Mouse (Mus musculus): ENCODE measurements around the gene Pik3r5. TPM values are rescaled to one million over a fixed set of nuclear protein-coding genes. Genes with fewer than 3 reads are reported as not detected.

Gene Pik3r5
- total and polyA plus RNA-seq, 3 experiments: 3.2 to 5.7 TPM; not detected in 1

GRCm38 (mm10) chr11:68468886-68469285 lies 37.0 kb downstream of the Pik3r5 start:
- Histone ChIP-seq H3K9ac (ENCODE audit: control insufficient read depth, low read depth, low read length, poor library complexity, severe bottlenecking) (no peak overlapping the region), H3K27me3 (ENCODE audit: control insufficient read depth in 1 of 2, insufficient read depth in 2 of 2, low read length in 2 of 2) (no peaks in the 10 kb centered on the region), H3K4me3 (ENCODE audit: control insufficient read depth in 1 of 2, insufficient read depth in 1 of 2, low read depth in 2 of 2, low read length in 2 of 2) (no peak overlapping the region), H3K4me1 (ENCODE audit: control insufficient read depth in 1 of 2, insufficient read depth in 2 of 2, low read length in 2 of 2) (no peaks in the 10 kb centered on the region), H3K9me3 (replicated peaks; ENCODE audit: insufficient read depth, low read length) (no peaks in the 10 kb centered on the region), H3K27ac (ENCODE audit: control insufficient read depth, low read depth, low read length) (no peak overlapping the region), H3K79me2 (ENCODE audit: control insufficient read depth, insufficient read depth, low read length, poor library complexity) (no peaks in the 10 kb centered on the region), H3K36me3 (ENCODE audit: control insufficient read depth in 1 of 2, insufficient read depth in 2 of 2, low read length in 2 of 2) (no peaks in the 10 kb centered on the region)
- TF ChIP-seq GATA1 (IDR thresholded peaks at IDR 0.05; ENCODE audit: low read depth, low read length) (no peak), TAL1 (IDR thresholded peaks at IDR 0.05; ENCODE audit: low read length) (no peak), CHD1 (IDR thresholded peaks at IDR 0.05; ENCODE audit: low read depth, low read length) (no peak), ELF1 (IDR thresholded peaks at IDR 0.05; ENCODE audit: low read depth, low read length) (no peak), NELFE (IDR thresholded peaks at IDR 0.05; ENCODE audit: low read depth, low read length) (no peak)
- DNase-seq (ENCODE audit: low read depth, low spot score): no peak

GRCm38 (mm10) chr11:68472162-68472849 lies 40.4 kb downstream of the Pik3r5 start:
- Histone ChIP-seq H3K4me1 (ENCODE audit: control insufficient read depth in 1 of 2, insufficient read depth in 2 of 2, low read length in 2 of 2) (no peaks in the 10 kb centered on the region), H3K9ac (ENCODE audit: control insufficient read depth, low read depth, low read length, poor library complexity, severe bottlenecking) (no peak overlapping the region), H3K9me3 (replicated peaks; ENCODE audit: insufficient read depth, low read length) (no peaks in the 10 kb centered on the region), H3K36me3 (ENCODE audit: control insufficient read depth in 1 of 2, insufficient read depth in 2 of 2, low read length in 2 of 2) (no peaks in the 10 kb centered on the region), H3K79me2 (ENCODE audit: control insufficient read depth, insufficient read depth, low read length, poor library complexity) (no peaks in the 10 kb centered on the region), H3K27ac (ENCODE audit: control insufficient read depth, low read depth, low read length) (no peak overlapping the region), H3K27me3 (ENCODE audit: control insufficient read depth in 1 of 2, insufficient read depth in 2 of 2, low read length in 2 of 2) (no peaks in the 10 kb centered on the region), H3K4me3 (ENCODE audit: control insufficient read depth in 1 of 2, insufficient read depth in 1 of 2, low read depth in 2 of 2, low read length in 2 of 2) (no peak overlapping the region)
- DNase-seq (ENCODE audit: low read depth, low spot score): no peak
- TF ChIP-seq MAFK (IDR thresholded peaks at IDR 0.05; ENCODE audit: borderline replicate concordance, low read depth, low read length) (no peak), POLR2AphosphoS5 (IDR thresholded peaks at IDR 0.05; ENCODE audit: borderline replicate concordance, low read depth, low read length) (no peak), MAX (IDR thresholded peaks at IDR 0.05; ENCODE audit: low read length) (no peak), ZKSCAN1 (IDR thresholded peaks at IDR 0.05; ENCODE audit: low read depth, low read length) (peak; percentile 81)

GRCm38 (mm10) chr11:68474600-68474999 lies 42.7 kb downstream of the Pik3r5 start:
- H3K4me1 ChIP-seq (ENCODE audit: control insufficient read depth in 1 of 2, insufficient read depth in 2 of 2, low read length in 2 of 2): no peaks in the 10 kb centered on the region

More at GRCm38 (mm10) chr11:68474600-68474999, 42.7 kb downstream of the Pik3r5 start:
- H3K9me3 ChIP-seq (replicated peaks; ENCODE audit: insufficient read depth, low read length): no peaks in the 10 kb centered on the region
- no peak overlapping the region for H3K9ac ChIP-seq (ENCODE audit: control insufficient read depth, low read depth, low read length, poor library complexity, severe bottlenecking)
- H3K79me2 ChIP-seq (ENCODE audit: control insufficient read depth, insufficient read depth, low read length, poor library complexity): no peaks in the 10 kb centered on the region
- no peak overlapping the region for H3K4me3 ChIP-seq (ENCODE audit: control insufficient read depth in 1 of 2, insufficient read depth in 1 of 2, low read depth in 2 of 2, low read length in 2 of 2)
- H3K36me3 ChIP-seq (ENCODE audit: control insufficient read depth in 1 of 2, insufficient read depth in 2 of 2, low read length in 2 of 2): no peaks in the 10 kb centered on the region
- TF ChIP-seq BHLHE40 (IDR thresholded peaks at IDR 0.05; ENCODE audit: borderline replicate concordance, low read depth, low read length): no peak
- TF ChIP-seq CHD2 (IDR thresholded peaks at IDR 0.05; ENCODE audit: low read length): no peak
- TF ChIP-seq MXI1 (IDR thresholded peaks at IDR 0.05; ENCODE audit: low read depth, low read length): no peak
- no peak for TF ChIP-seq RAD21 (IDR thresholded peaks at IDR 0.05; ENCODE audit: low read depth, low read length)
- no peak for TF ChIP-seq ZMIZ1 (IDR thresholded peaks at IDR 0.05; ENCODE audit: low read depth, low read length)
- TF ChIP-seq MYC (IDR thresholded peaks at IDR 0.05; ENCODE audit: low read depth, low read length): no peak
- TF ChIP-seq HCFC1 (IDR thresholded peaks at IDR 0.05; ENCODE audit: low read depth, low read length): no peak
- TF ChIP-seq GATA1 (IDR thresholded peaks at IDR 0.05; ENCODE audit: low read depth, low read length): no peak
- no peak for TF ChIP-seq POLR2A (IDR thresholded peaks at IDR 0.05; ENCODE audit: control insufficient read depth in 1 of 2, insufficient read depth in 1 of 2, low read depth in 1 of 2, low read length in 2 of 2, poor library complexity in 1 of 2)
- no peak for TF ChIP-seq MAZ (IDR thresholded peaks at IDR 0.05; ENCODE audit: low read depth, low read length)
- TF ChIP-seq MEF2A (IDR thresholded peaks at IDR 0.05; ENCODE audit: extremely low read depth, insufficient replicate concordance, low read depth, low read length, poor library complexity, severe bottlenecking): no peak
- no peak for TF ChIP-seq KAT2A (conservative IDR thresholded peaks at IDR 0.05; ENCODE audit: low read depth, low read length)
- no peak for TF ChIP-seq USF1 (IDR thresholded peaks at IDR 0.05; ENCODE audit: low read depth, low read length)
- TF ChIP-seq NRF1 (IDR thresholded peaks at IDR 0.05; ENCODE audit: insufficient read depth, low read depth, low read length, poor library complexity, severe bottlenecking): no peak
- TF ChIP-seq RCOR1 (IDR thresholded peaks at IDR 0.05; ENCODE audit: low read depth, low read length): no peak
- H3K27ac ChIP-seq (ENCODE audit: control insufficient read depth, low read depth, low read length): no peak overlapping the region
- DNase-seq (ENCODE audit: low read depth, low spot score): no peak
- no peaks in the 10 kb centered on the region for H3K27me3 ChIP-seq (ENCODE audit: control insufficient read depth in 1 of 2, insufficient read depth in 2 of 2, low read length in 2 of 2)
